Mouse (Mus musculus): ENCODE measurements around the gene D17H6S53E.

GRCm38 (mm10) chr17:35125081-35125480 is 1.1 kb upstream of the D17H6S53E start:
- TF ChIP-seq HCFC1 (IDR thresholded peaks at IDR 0.05; ENCODE audit: borderline replicate concordance, insufficient read depth, low read length) (no peak), CHD2 (IDR thresholded peaks at IDR 0.05; ENCODE audit: low read depth, low read length) (no peak)

Data from ES-E14 (cell line).